Mouse (Mus musculus): ENCODE results near the gene Rab36. TPM values are rescaled to one million over a fixed set of nuclear protein-coding genes. Genes with fewer than 3 reads are reported as not detected.
"Not testable (repeated sequence)": the region's sequence is repeated elsewhere in the genome, so short reads cannot be mapped to it uniquely, and the experiment has no call there.

Gene Rab36
- polyA plus RNA-seq, 1 experiment from 2014 or later: 11.3 TPM

- ATAC-seq: no peak
- 0 out of 2 replicates have a peak, but pooled peaks cover 10% of the 10 kb centered on the region for H3K4me1 ChIP-seq
- WGBS: 84% methylated on average over 4 of the region's 4 CpGs
Measured at GRCm38 (mm10) chr10:75016481-75016880, 20.4 kb upstream of the Rab36 start.

GRCm38 (mm10) chr10:75020271-75020670, 16.6 kb upstream of the Rab36 start:
- H3K9ac ChIP-seq: no peak overlapping the region
- ATAC-seq: no peak
- no peaks in the 10 kb centered on the region for H3K27me3 ChIP-seq
- H3K4me2 ChIP-seq: no peak overlapping the region
- H3K36me3 ChIP-seq (ENCODE audit: poor library complexity, severe bottlenecking): 0 out of 2 replicates have a peak, but pooled peaks cover 3% of the 10 kb centered on the region
- no peak overlapping the region for H3K27ac ChIP-seq
- no peaks in the 10 kb centered on the region for H3K9me3 ChIP-seq (replicated peaks)
- 0 out of 2 replicates have a peak, but pooled peaks cover 4% of the 10 kb centered on the region for H3K4me1 ChIP-seq
- H3K4me3 ChIP-seq: no peak overlapping the region
- 53% methylated on average over 2 of the region's 2 CpGs for WGBS

More at GRCm38 (mm10) chr10:75016481-75016880, 20.4 kb upstream of the Rab36 start:
- H3K4me2 ChIP-seq: no peak overlapping the region
- H3K36me3 ChIP-seq (ENCODE audit: poor library complexity, severe bottlenecking): 0 out of 2 replicates have a peak, but pooled peaks cover 8% of the 10 kb centered on the region
- no peaks in the 10 kb centered on the region for H3K27me3 ChIP-seq
- H3K27ac ChIP-seq: no peak overlapping the region
- no peak overlapping the region for H3K4me3 ChIP-seq
- no peaks in the 10 kb centered on the region for H3K9me3 ChIP-seq (replicated peaks)
- H3K9ac ChIP-seq: no peak overlapping the region

GRCm38 (mm10) chr10:75021138-75021537, 15.7 kb upstream of the Rab36 start:
- Histone ChIP-seq H3K4me2 (no peak overlapping the region), H3K4me1 (no peaks in the 10 kb centered on the region), H3K4me3 (no peak overlapping the region), H3K9ac (no peak overlapping the region), H3K27me3 (no peaks in the 10 kb centered on the region), H3K36me3 (ENCODE audit: poor library complexity, severe bottlenecking) (no peaks in the 10 kb centered on the region), H3K27ac (no peak overlapping the region), H3K9me3 (replicated peaks) (no peaks in the 10 kb centered on the region)
- 15% methylated on average over 6 of the region's 6 CpGs for WGBS
- ATAC-seq: peak; percentile 78

- no peaks in the 10 kb centered on the region for H3K27me3 ChIP-seq
- no peak overlapping the region for H3K4me3 ChIP-seq
- H3K9ac ChIP-seq: no peak overlapping the region
- no peaks in the 10 kb centered on the region for H3K36me3 ChIP-seq (ENCODE audit: poor library complexity, severe bottlenecking)
- peak; percentile 46; the same call in 1 of the 2 replicates for ATAC-seq
- no peaks in the 10 kb centered on the region for H3K4me1 ChIP-seq
- no peak overlapping the region for H3K27ac ChIP-seq
- no peak overlapping the region for H3K4me2 ChIP-seq
- WGBS: 52% methylated on average over 8 of the region's 8 CpGs
- H3K9me3 ChIP-seq (replicated peaks): no peaks in the 10 kb centered on the region
Measured at GRCm38 (mm10) chr10:75026491-75026890, 10.4 kb upstream of the Rab36 start.

- no peak overlapping the region for H3K4me3 ChIP-seq
- no peaks in the 10 kb centered on the region for H3K9me3 ChIP-seq (replicated peaks)
- H3K27ac ChIP-seq: no peak overlapping the region
- no peak for ATAC-seq
- H3K36me3 ChIP-seq (ENCODE audit: poor library complexity, severe bottlenecking): no peaks in the 10 kb centered on the region
- no peak overlapping the region for H3K4me2 ChIP-seq
- WGBS: 91% methylated on average over 8 of the region's 8 CpGs
- H3K9ac ChIP-seq: no peak overlapping the region
- H3K27me3 ChIP-seq: no peaks in the 10 kb centered on the region
- H3K4me1 ChIP-seq: peaks cover 12% of the 10 kb centered on the region
Measured at GRCm38 (mm10) chr10:75028743-75029142, 8.1 kb upstream of the Rab36 start.

GRCm38 (mm10) chr10:75029677-75030076, 7.2 kb upstream of the Rab36 start:
- ATAC-seq: no peak
- 94% methylated on average over 3 of the region's 3 CpGs for WGBS
- no peaks in the 10 kb centered on the region for H3K9me3 ChIP-seq (replicated peaks)
- no peaks in the 10 kb centered on the region for H3K27me3 ChIP-seq
- no peak overlapping the region for H3K9ac ChIP-seq
- no peak overlapping the region for H3K4me3 ChIP-seq
- H3K4me1 ChIP-seq: peaks cover 12% of the 10 kb centered on the region
- no peaks in the 10 kb centered on the region for H3K36me3 ChIP-seq (ENCODE audit: poor library complexity, severe bottlenecking)
- no peak overlapping the region for H3K4me2 ChIP-seq
- no peak overlapping the region for H3K27ac ChIP-seq

- no peaks in the 10 kb centered on the region for H3K36me3 ChIP-seq (ENCODE audit: poor library complexity, severe bottlenecking)
- H3K4me1 ChIP-seq: peaks cover 12% of the 10 kb centered on the region
- H3K27ac ChIP-seq: no peak overlapping the region
- H3K4me3 ChIP-seq: no peak overlapping the region
- no peak overlapping the region for H3K9ac ChIP-seq
- no peaks in the 10 kb centered on the region for H3K27me3 ChIP-seq
- whole genome bisulfite sequencing: 87% methylated on average over 3 of the region's 3 CpGs
- H3K4me2 ChIP-seq: no peak overlapping the region
- no peaks in the 10 kb centered on the region for H3K9me3 ChIP-seq (replicated peaks)
- ATAC-seq: no peak
Measured at GRCm38 (mm10) chr10:75030234-75030633, 6.6 kb upstream of the Rab36 start.

- WGBS: 83% methylated on average over 5 of the region's 5 CpGs
- Histone ChIP-seq H3K4me2 (no peak overlapping the region), H3K9ac (no peak overlapping the region)
Measured at GRCm38 (mm10) chr10:75031345-75032114, 5.3 kb upstream of the Rab36 start.

GRCm38 (mm10) chr10:75032395-75032794, 4.5 kb upstream of the Rab36 start, which contains the start of gene Rsph14:
Rsph14 (minus strand) TSS chr10:75032586.
- no peak within 1 kb of the TSS for H3K4me3 ChIP-seq
- H3K27ac ChIP-seq: peak within 1 kb of the TSS; percentile 65; the same call in 1 of the 2 replicates
- H3K4me2 ChIP-seq: peak within 1 kb of the TSS; percentile 46
- peak; percentile 71 for ATAC-seq
- H3K27me3 ChIP-seq: no peaks in the 10 kb centered on the region
- H3K4me1 ChIP-seq: peaks cover 23% of the 10 kb centered on the region
- H3K36me3 ChIP-seq (ENCODE audit: poor library complexity, severe bottlenecking): no peaks in the 10 kb centered on the region
- H3K9me3 ChIP-seq (replicated peaks): no peaks in the 10 kb centered on the region
- WGBS: 20% methylated on average over 10 of the region's 10 CpGs
- 0 out of 2 replicates have a peak within 1 kb of the TSS, but pooled peaks have one; percentile 12 for H3K9ac ChIP-seq

More at GRCm38 (mm10) chr10:75031345-75032114, 5.3 kb upstream of the Rab36 start:
- H3K27me3 ChIP-seq: no peaks in the 10 kb centered on the region
- no peaks in the 10 kb centered on the region for H3K36me3 ChIP-seq (ENCODE audit: poor library complexity, severe bottlenecking)
- H3K4me1 ChIP-seq: peaks cover 17% of the 10 kb centered on the region
- no peak overlapping the region for H3K4me3 ChIP-seq
- no peak overlapping the region for H3K27ac ChIP-seq
- H3K9me3 ChIP-seq (replicated peaks): no peaks in the 10 kb centered on the region
- no peak for ATAC-seq

GRCm38 (mm10) chr10:75042060-75042459, 5.2 kb downstream of the Rab36 start:
- H3K27ac ChIP-seq; H3K27me3 ChIP-seq; H3K9ac ChIP-seq; H3K4me2 ChIP-seq; ATAC-seq; H3K9me3 ChIP-seq (replicated peaks); H3K4me3 ChIP-seq; H3K4me1 ChIP-seq; H3K36me3 ChIP-seq (ENCODE audit: poor library complexity, severe bottlenecking): not testable (repeated sequence)
- 25% methylated on average over 1 of the region's 1 CpGs for WGBS

GRCm38 (mm10) chr10:75044459-75044858, 7.6 kb downstream of the Rab36 start:
- no peak overlapping the region for H3K4me2 ChIP-seq
- no peaks in the 10 kb centered on the region for H3K27me3 ChIP-seq
- H3K4me3 ChIP-seq: no peak overlapping the region
- ATAC-seq: no peak
- 44% methylated on average over 7 of the region's 7 CpGs for WGBS
- no peak overlapping the region for H3K9ac ChIP-seq
- no peak overlapping the region for H3K27ac ChIP-seq
- peaks cover 7% of the 10 kb centered on the region; the same call in 1 of the 2 replicates for H3K36me3 ChIP-seq (ENCODE audit: poor library complexity, severe bottlenecking)
- H3K4me1 ChIP-seq: no peaks in the 10 kb centered on the region
- no peaks in the 10 kb centered on the region for H3K9me3 ChIP-seq (replicated peaks)

GRCm38 (mm10) chr10:75045831-75046230, 9.0 kb downstream of the Rab36 start:
- H3K4me3 ChIP-seq: no peak overlapping the region
- no peaks in the 10 kb centered on the region for H3K9me3 ChIP-seq (replicated peaks)
- H3K27ac ChIP-seq: no peak overlapping the region
- peaks cover 7% of the 10 kb centered on the region; the same call in 1 of the 2 replicates for H3K36me3 ChIP-seq (ENCODE audit: poor library complexity, severe bottlenecking)
- no peak overlapping the region for H3K9ac ChIP-seq
- H3K27me3 ChIP-seq: no peaks in the 10 kb centered on the region
- no peak for ATAC-seq
- no peaks in the 10 kb centered on the region for H3K4me1 ChIP-seq
- WGBS: 95% methylated on average over 15 of the region's 15 CpGs
- no peak overlapping the region for H3K4me2 ChIP-seq
